Mouse (Mus musculus) CH12.LX (cell line): Measurements from ENCODE around the gene Urad. TPM values are rescaled to one million over a fixed set of nuclear protein-coding genes. Genes with fewer than 3 reads are reported as not detected.
A peak's percentile ranks its signal among the peaks of the same experiment; 100 is the strongest.

Experiments used
- DNase-seq: peaks from one replicate; pipeline ENCODE4 v3.0.0-alpha.2; 2013; ENCODE audit errors: extremely low read depth
- H3K27ac ChIP-seq: 2 replicates; pipeline ENCODE4 v1.5.1; 2012; ENCODE audit warnings: low read depth, mild to moderate bottlenecking, control low read depth, moderate library complexity; ENCODE audit not compliant: insufficient read depth
- H3K27me3 ChIP-seq: replicated peaks from 2 replicates; pipeline ENCODE3; 2012; ENCODE audit warnings: inconsistent platforms
- H3K36me3 ChIP-seq, 2 experiments: replicated peaks in 1 of 2; 2 replicates each; pipeline versions ENCODE3 to v1.6.1; 2012; ENCODE audit warnings: inconsistent platforms in 1 of 2, low read length in 1 of 2, mild to moderate bottlenecking in 1 of 2, mixed read lengths in 1 of 2, moderate library complexity in 1 of 2; ENCODE audit not compliant: control insufficient read depth in 1 of 2, insufficient read depth in 1 of 2
- H3K4me1 ChIP-seq, 2 experiments: 2 replicates each; pipeline ENCODE4 v1.6.1; 2012; ENCODE audit warnings: inconsistent platforms in 1 of 2, moderate library complexity in 1 of 2; ENCODE audit not compliant: insufficient read depth in 2 of 2, control insufficient read depth in 1 of 2
- H3K4me2 ChIP-seq: 2 replicates; pipeline ENCODE4 v1.6.1; 2012; ENCODE audit warnings: low read depth, mild to moderate bottlenecking, control low read depth; ENCODE audit not compliant: poor library complexity, insufficient read depth, severe bottlenecking
- H3K4me3 ChIP-seq, 3 experiments: fragments of 150-350 bp in 1 of 3; sonication (generic) in 1 of 3; replicated peaks in 1 of 3; 2 replicates each; pipeline versions ENCODE3 to v1.5.1; 2011 to 2012; ENCODE audit warnings: low read depth in 2 of 3, low read length in 2 of 3, mild to moderate bottlenecking in 2 of 3, moderate library complexity in 2 of 3, control low read depth in 1 of 3, improper control_type of control experiment in 1 of 3, inconsistent platforms in 1 of 3, mixed read lengths in 1 of 3; ENCODE audit not compliant: poor library complexity in 1 of 3
- H3K79me2 ChIP-seq: replicated peaks from 2 replicates; pipeline ENCODE4 v1.6.1; 2012; ENCODE audit warnings: mild to moderate bottlenecking, moderate library complexity; ENCODE audit not compliant: control insufficient read depth, poor library complexity, insufficient read depth, severe bottlenecking; ENCODE audit errors: extremely low read depth
- H3K9ac ChIP-seq: 2 replicates; pipeline ENCODE4 v1.6.1; 2012; ENCODE audit warnings: low read depth, mild to moderate bottlenecking, control low read depth, moderate library complexity; ENCODE audit not compliant: insufficient read depth
- H3K9me3 ChIP-seq: replicated peaks from 2 replicates; pipeline ENCODE3; 2012; ENCODE audit warnings: low read length, inconsistent platforms, mixed read lengths
- CHD1 ChIP-seq: IDR thresholded peaks from 2 replicates; pipeline ENCODE4 v1.6.1; 2012; ENCODE audit warnings: low read depth, low read length, improper control_type of control experiment, inconsistent platforms
- CHD2 ChIP-seq: IDR thresholded peaks from 2 replicates; pipeline ENCODE4 v1.6.1; 2011; ENCODE audit warnings: low read length, improper control_type of control experiment
- CTCF ChIP-seq, 2 experiments: IDR thresholded peaks in 1 of 2; conservative IDR thresholded peaks in 1 of 2; 2 replicates each; pipeline ENCODE4 v1.5.1; 2011 to 2012; ENCODE audit warnings: low read depth in 2 of 2, low read length in 2 of 2, improper control_type of control experiment in 1 of 2, inconsistent platforms in 1 of 2, mild to moderate bottlenecking in 1 of 2, moderate library complexity in 1 of 2
- ELF1 ChIP-seq: IDR thresholded peaks from 2 replicates; pipeline ENCODE4 v1.6.1; 2014; ENCODE audit warnings: low read depth, mild to moderate bottlenecking, inconsistent platforms, low read length, improper control_type of control experiment
- EP300 ChIP-seq: IDR thresholded peaks from 2 replicates; pipeline ENCODE4 v1.6.1; 2011; ENCODE audit warnings: low read length, improper control_type of control experiment
- ETS1 ChIP-seq: conservative IDR thresholded peaks from 2 replicates; pipeline ENCODE4 v1.6.1; 2012; ENCODE audit warnings: low read depth, mild to moderate bottlenecking, inconsistent platforms, low read length, improper control_type of control experiment, moderate library complexity
- HCFC1 ChIP-seq: IDR thresholded peaks from 2 replicates; pipeline ENCODE4 v1.6.1; 2012; ENCODE audit warnings: low read depth, mild to moderate bottlenecking, inconsistent platforms, low read length, improper control_type of control experiment
- IRF4 ChIP-seq: IDR thresholded peaks from 2 replicates; pipeline ENCODE4 v1.6.1; 2014; ENCODE audit warnings: low read depth, mild to moderate bottlenecking, inconsistent platforms, low read length, improper control_type of control experiment
- JUN ChIP-seq: IDR thresholded peaks from 2 replicates; pipeline ENCODE4 v1.6.1; 2011; ENCODE audit warnings: low read depth, mild to moderate bottlenecking, low read length, improper control_type of control experiment, moderate library complexity; ENCODE audit not compliant: insufficient read depth
- JUND ChIP-seq: conservative IDR thresholded peaks from 2 replicates; pipeline ENCODE4 v1.6.1; 2011; ENCODE audit warnings: low read depth, low read length, improper control_type of control experiment
- KAT2A ChIP-seq: IDR thresholded peaks from 2 replicates; pipeline ENCODE4 v1.6.1; 2012; ENCODE audit warnings: low read length, improper control_type of control experiment, inconsistent platforms; ENCODE audit not compliant: insufficient replicate concordance
- MAFK ChIP-seq: IDR thresholded peaks from 2 replicates; pipeline ENCODE4 v1.6.1; 2011; ENCODE audit warnings: low read length, improper control_type of control experiment; ENCODE audit not compliant: insufficient replicate concordance
- MAX ChIP-seq: IDR thresholded peaks from 2 replicates; pipeline ENCODE4 v1.6.1; 2011; ENCODE audit warnings: low read length, improper control_type of control experiment
- MAZ ChIP-seq: IDR thresholded peaks from 2 replicates; pipeline ENCODE4 v1.6.1; 2012; ENCODE audit warnings: low read depth, mild to moderate bottlenecking, inconsistent platforms, low read length, improper control_type of control experiment, moderate library complexity
- MEF2A ChIP-seq: IDR thresholded peaks from 2 replicates; pipeline ENCODE4 v1.6.1; 2014; ENCODE audit warnings: low read depth, mild to moderate bottlenecking, inconsistent platforms, low read length, improper control_type of control experiment, borderline replicate concordance
- MXI1 ChIP-seq: IDR thresholded peaks from 2 replicates; pipeline ENCODE4 v1.6.1; 2011; ENCODE audit warnings: mild to moderate bottlenecking, low read depth, low read length, improper control_type of control experiment
- NELFE ChIP-seq: IDR thresholded peaks from 2 replicates; pipeline ENCODE4 v1.6.1; 2011; ENCODE audit warnings: low read depth, low read length, improper control_type of control experiment
- PAX5 ChIP-seq: IDR thresholded peaks from 2 replicates; pipeline ENCODE4 v1.6.1; 2012; ENCODE audit warnings: low read length, inconsistent platforms, mixed read lengths
- POLR2A ChIP-seq: IDR thresholded peaks from 2 replicates; pipeline ENCODE4 v1.6.1; 2011; ENCODE audit warnings: low read depth, mild to moderate bottlenecking, improper control_type of control experiment, low read length
- POLR2AphosphoS2 ChIP-seq: IDR thresholded peaks from 2 replicates; pipeline ENCODE4 v1.6.1; 2011; ENCODE audit warnings: low read depth, low read length, improper control_type of control experiment
- RAD21 ChIP-seq: IDR thresholded peaks from 2 replicates; pipeline ENCODE4 v1.6.1; 2011; ENCODE audit warnings: low read depth, mild to moderate bottlenecking, low read length, improper control_type of control experiment, moderate library complexity
- SIN3A ChIP-seq: IDR thresholded peaks from 2 replicates; pipeline ENCODE4 v1.6.1; 2012; ENCODE audit warnings: low read length, improper control_type of control experiment, inconsistent platforms
- SMC3 ChIP-seq: IDR thresholded peaks from 2 replicates; pipeline ENCODE4 v1.6.1; 2011; ENCODE audit warnings: low read depth, low read length, improper control_type of control experiment
- USF1 ChIP-seq: IDR thresholded peaks from 2 replicates; pipeline ENCODE4 v1.6.1; 2014; ENCODE audit warnings: low read depth, mild to moderate bottlenecking, inconsistent platforms, low read length, improper control_type of control experiment
- ZKSCAN1 ChIP-seq: IDR thresholded peaks from 2 replicates; pipeline ENCODE4 v1.6.1; 2012; ENCODE audit warnings: low read depth, inconsistent platforms, low read length, improper control_type of control experiment, borderline replicate concordance
- ZMIZ1 ChIP-seq: IDR thresholded peaks from 2 replicates; pipeline ENCODE4 v1.6.1; 2012; ENCODE audit warnings: low read depth, mild to moderate bottlenecking, inconsistent platforms, low read length, improper control_type of control experiment
- dilution Hi-C: fragments of 300-500 bp; cut with MboI; formaldehyde crosslinking; loops from 2 replicates; pipeline ENCODE4 v1.14.3; 2020; ENCODE audit warnings: low sequenced_read_pairs; ENCODE audit not compliant: extremely low pct_unique_long_range_greater_than_20kb, extremely low pct_ligation_motif_present
- in situ Hi-C: fragments of 300-500 bp; cut with MboI; formaldehyde crosslinking; loops from 3 replicates; pipeline ENCODE4 v1.14.3; 2019; ENCODE audit warnings: low sequenced_read_pairs, low pct_ligation_motif_present, low pct_unique_long_range_greater_than_20kb, mixed read lengths
- polyA plus RNA-seq: library from polyadenylated mRNA; unstranded; fragments of >175 nt; gene quantifications from 2 replicates; pipeline ENCODE4 v1.2.1, GENCODE M21; 2012; ENCODE audit warnings: low read depth; ENCODE audit not compliant: insufficient read length
- total RNA-seq, 2 experiments: library from RNA; depleted of rRNA; stranded (reverse); fragments of 300-350 nt in 1 of 2; fragments of >200 nt in 1 of 2; gene quantifications; 2 replicates each; pipeline ENCODE4 v1.2.3; 2012 to 2014

Gene Urad
- total and polyA plus RNA-seq, 3 experiments, result not detected

GRCm38 (mm10) chr5:147345981-147346380 lies 23.7 kb upstream of the Urad start:
- no peak for DNase-seq
- Histone ChIP-seq H3K4me1 (peaks cover 8 to 39% of the 10 kb centered on the region in 2 experiments), H3K9ac (no peak overlapping the region), H3K36me3 (peaks cover 0 to 5% of the 10 kb centered on the region in 2 experiments), H3K9me3 (peaks cover 8% of the 10 kb centered on the region), H3K4me3 (no peak overlapping the region), H3K27ac (no peak overlapping the region), H3K79me2 (no peaks in the 10 kb centered on the region; the same call in 1 of the 2 replicates), H3K4me2 (no peak overlapping the region), H3K27me3 (no peaks in the 10 kb centered on the region)
- TF ChIP-seq JUND, result no peak
- peak; percentile 20 to 54; a peak in 3 of 4 replicates for TF ChIP-seq CTCF (conservative IDR thresholded peaks at IDR 0.05 in 1 of 2, IDR thresholded peaks at IDR 0.05 in 1 of 2; ENCODE audit: low read depth in 2 of 2, low read length in 2 of 2)
- TF ChIP-seq RAD21, result peak; percentile 44
- peak; percentile 46 for TF ChIP-seq SMC3
- no peak for TF ChIP-seq CHD2
- in situ Hi-C loops (no loop called here), dilution Hi-C loops (no loop called here)

GRCm38 (mm10) chr5:147343904-147344303 lies 21.7 kb upstream of the Urad start:
- H3K27ac ChIP-seq, result no peak overlapping the region
- H3K4me2 ChIP-seq, result no peak overlapping the region
- H3K36me3 ChIP-seq, result peaks cover 0 to 5% of the 10 kb centered on the region in 2 experiments
- H3K27me3 ChIP-seq, result no peaks in the 10 kb centered on the region
- no peak overlapping the region for H3K9ac ChIP-seq
- no peak overlapping the region for H3K4me3 ChIP-seq
- no peaks in the 10 kb centered on the region; the same call in 1 of the 2 replicates for H3K79me2 ChIP-seq
- peaks cover 16 to 47% of the 10 kb centered on the region in 2 experiments for H3K4me1 ChIP-seq
- in situ Hi-C loops (no loop called here), dilution Hi-C loops (no loop called here)
- TF ChIP-seq ELF1 (no peak), CHD2 (no peak), POLR2AphosphoS2 (no peak), ZKSCAN1 (no peak), PAX5 (no peak), MXI1 (no peak), IRF4 (no peak), MEF2A (no peak), EP300 (no peak)
- H3K9me3 ChIP-seq, result peaks cover 8% of the 10 kb centered on the region
- DNase-seq, result no peak

- DNase-seq, result no peak
- H3K79me2 ChIP-seq, result no peaks in the 10 kb centered on the region; the same call in 1 of the 2 replicates
- in situ Hi-C loops (no loop called here), dilution Hi-C loops (no loop called here)
- peaks cover 0 to 5% of the 10 kb centered on the region in 2 experiments for H3K36me3 ChIP-seq
- TF ChIP-seq MAZ (no peak), KAT2A (no peak), MAX (no peak), POLR2A (no peak), JUND (no peak), SIN3A (no peak), ETS1 (no peak), HCFC1 (no peak), ZMIZ1 (no peak), MAFK (no peak), POLR2AphosphoS2 (no peak), USF1 (no peak), EP300 (no peak), MXI1 (no peak), JUN (no peak), CHD1 (no peak), NELFE (no peak), CHD2 (no peak)
- H3K27me3 ChIP-seq, result no peaks in the 10 kb centered on the region
- no peak overlapping the region for H3K9ac ChIP-seq
- H3K4me3 ChIP-seq, result no peak overlapping the region
- H3K4me1 ChIP-seq, result peaks cover 16 to 51% of the 10 kb centered on the region in 2 experiments
- H3K27ac ChIP-seq, result no peak overlapping the region
- peaks cover 8% of the 10 kb centered on the region for H3K9me3 ChIP-seq
- H3K4me2 ChIP-seq, result no peak overlapping the region
These were observed 20.7 kb upstream of the Urad start for GRCm38 (mm10) chr5:147342901-147343300.
